Mouse (Mus musculus) brain, embryonic 14.5 days (tissue): ENCODE data around the gene Kirrel3. TPM values are rescaled to one million over a fixed set of nuclear protein-coding genes. Genes with fewer than 3 reads are reported as not detected.
A peak's percentile ranks its signal among the peaks of the same experiment; 100 is the strongest.

ENCODE experiments used
- DNase-seq: peaks from one replicate; pipeline ENCODE4 v3.0.0-alpha.2; 2011; ENCODE audit warnings: low read depth
- CTCF ChIP-seq: fragments of 200-500 bp; IDR thresholded peaks from 2 replicates; pipeline ENCODE4 v1.5.1; 2012; ENCODE audit warnings: inconsistent platforms, mild to moderate bottlenecking, moderate library complexity, borderline replicate concordance; ENCODE audit not compliant: insufficient read depth, insufficient read length; ENCODE audit errors: extremely low read depth
- POLR2A ChIP-seq: fragments of 200-500 bp; IDR thresholded peaks from 2 replicates; pipeline ENCODE4 v1.6.1; 2012; ENCODE audit warnings: mild to moderate bottlenecking, inconsistent platforms, borderline replicate concordance; ENCODE audit not compliant: poor library complexity, insufficient read depth, insufficient read length, severe bottlenecking; ENCODE audit errors: extremely low read depth
- polyA plus RNA-seq: library from polyadenylated mRNA; depleted of rRNA; stranded (reverse); fragments of >200 nt; gene quantifications from 2 replicates; pipeline ENCODE4 v1.2.3, GENCODE M21; 2012

Kirrel3 gene
- polyA plus RNA-seq, 1 experiment: 33.3 TPM

DNA sequence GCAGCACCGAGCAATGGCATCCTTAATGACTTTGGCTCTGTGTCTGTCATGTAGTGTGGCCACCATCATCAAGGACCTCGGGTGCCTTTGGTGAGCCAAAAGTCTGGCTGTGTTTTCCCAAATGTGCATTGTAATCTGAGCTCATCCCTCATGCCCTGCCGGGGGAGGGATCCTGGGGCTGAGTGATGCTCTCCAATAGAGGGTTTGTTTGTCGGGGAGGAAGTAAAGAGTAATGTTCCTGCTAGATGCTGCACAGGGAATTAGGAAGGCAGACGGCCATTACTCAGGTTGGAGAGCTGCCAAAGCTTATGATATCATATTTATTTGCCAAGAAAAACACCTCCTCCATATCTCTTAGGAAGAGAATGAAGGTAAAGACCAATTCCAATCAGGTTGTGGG lies 401.1 kb downstream of the Kirrel3 start:
- peak; percentile 64 for DNase-seq
- TF ChIP-seq CTCF (no peak), POLR2A (no peak)

DNA sequence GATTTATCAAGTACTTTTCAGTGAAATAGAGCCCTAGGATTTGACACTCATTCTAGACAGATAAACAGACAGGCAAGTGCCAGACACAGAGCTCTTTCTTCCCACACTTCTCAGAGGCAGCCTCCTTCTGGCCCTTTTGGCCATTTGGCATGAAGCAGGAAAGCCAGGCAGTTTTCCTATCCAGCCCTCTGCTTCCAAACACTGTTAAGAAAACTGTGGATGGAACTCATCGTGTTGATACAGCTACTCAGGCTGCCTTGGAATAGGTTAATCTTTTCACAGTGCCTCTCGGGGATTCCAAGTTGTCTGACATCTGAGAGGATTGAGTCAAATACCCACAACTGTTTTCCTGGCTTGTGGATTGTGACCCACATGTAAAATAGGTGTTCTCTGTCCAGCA lies 401.5 kb downstream of the Kirrel3 start:
- peak; percentile 69 for DNase-seq
- TF ChIP-seq CTCF (no peak), POLR2A (no peak)

DNA sequence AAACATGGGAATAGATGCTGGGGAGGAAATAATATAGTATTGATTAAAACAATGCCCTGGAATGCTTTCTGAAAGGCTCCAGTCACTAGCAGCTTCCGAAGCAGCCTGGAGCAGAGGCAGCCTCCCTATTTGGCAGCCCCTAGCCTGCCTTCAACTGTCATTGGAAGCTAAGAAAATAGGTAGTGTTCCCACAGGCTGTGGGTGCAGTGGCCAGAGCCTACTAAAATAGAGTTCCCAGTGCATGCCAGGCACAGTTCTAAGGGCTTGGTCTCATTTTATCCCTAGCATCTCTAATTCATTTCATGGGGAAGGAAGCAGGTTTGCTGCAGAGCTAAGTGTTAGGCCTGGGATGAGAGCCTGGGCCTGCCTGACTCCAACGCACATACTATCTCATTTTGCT lies 402.6 kb downstream of the Kirrel3 start:
- no peak for DNase-seq
- TF ChIP-seq POLR2A (no peak), CTCF (no peak)

DNA sequence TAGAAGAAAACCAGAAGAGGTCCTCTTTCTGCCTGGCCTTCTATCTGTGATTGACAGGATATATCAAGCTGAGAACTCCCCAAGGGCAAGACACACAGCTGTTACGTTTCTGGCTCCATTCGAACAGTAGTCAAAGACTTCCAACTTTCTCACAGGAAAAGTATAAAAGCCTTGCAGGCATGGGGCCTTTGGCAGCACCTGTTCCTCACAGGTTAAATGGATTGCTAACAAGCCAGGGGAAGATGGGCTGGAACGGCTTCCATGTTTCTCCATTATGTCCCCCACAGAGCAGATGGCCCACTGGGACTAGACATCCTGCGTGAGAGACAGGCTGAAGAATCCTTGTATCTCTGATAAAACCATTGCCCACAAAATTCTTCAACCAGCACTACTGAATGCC lies 415.5 kb downstream of the Kirrel3 start:
- TF ChIP-seq CTCF (no peak), POLR2A (no peak)
- no peak for DNase-seq

DNA sequence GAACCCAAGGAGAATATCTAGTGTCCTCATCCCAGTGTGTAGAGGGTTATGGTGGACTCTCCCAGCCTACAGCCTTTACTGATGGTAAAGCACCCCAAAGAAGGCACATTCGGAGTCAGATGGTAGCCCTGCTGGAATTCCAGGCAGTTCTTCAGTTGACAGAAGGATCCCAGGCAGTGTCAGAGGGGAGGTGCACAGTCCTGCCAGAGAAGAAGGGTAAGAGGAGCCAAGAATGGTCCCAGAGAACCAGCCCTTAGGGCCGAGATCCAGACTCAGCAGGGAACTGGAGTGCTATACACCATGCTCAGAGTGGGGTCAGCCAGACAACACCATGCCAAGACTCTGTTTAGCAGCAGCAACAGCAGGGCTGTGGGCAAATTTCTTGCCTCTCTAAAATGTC lies 416.2 kb downstream of the Kirrel3 start:
- no peak for DNase-seq
- TF ChIP-seq POLR2A (no peak), CTCF (no peak)

DNA sequence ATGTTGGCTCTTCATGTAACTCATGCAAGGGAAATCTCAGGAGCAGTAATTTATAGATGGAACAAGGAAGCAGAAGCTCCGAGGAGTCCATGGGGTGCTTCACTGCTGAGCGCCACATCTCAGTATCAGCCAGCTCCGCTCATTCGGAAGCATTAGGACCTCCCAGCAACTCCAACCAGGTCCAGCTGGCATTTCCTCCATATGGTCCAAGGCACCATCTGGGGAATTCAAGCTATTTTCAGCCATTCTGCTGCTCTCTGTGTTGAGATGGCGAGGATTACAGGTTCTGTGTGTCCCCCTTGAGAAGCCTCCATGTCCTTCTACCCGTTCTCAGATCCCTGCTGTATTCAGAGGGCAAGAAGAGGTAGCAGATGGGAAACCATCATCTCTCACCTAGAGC lies 419.5 kb downstream of the Kirrel3 start:
- TF ChIP-seq POLR2A (no peak), CTCF (no peak)
- DNase-seq: no peak

DNA sequence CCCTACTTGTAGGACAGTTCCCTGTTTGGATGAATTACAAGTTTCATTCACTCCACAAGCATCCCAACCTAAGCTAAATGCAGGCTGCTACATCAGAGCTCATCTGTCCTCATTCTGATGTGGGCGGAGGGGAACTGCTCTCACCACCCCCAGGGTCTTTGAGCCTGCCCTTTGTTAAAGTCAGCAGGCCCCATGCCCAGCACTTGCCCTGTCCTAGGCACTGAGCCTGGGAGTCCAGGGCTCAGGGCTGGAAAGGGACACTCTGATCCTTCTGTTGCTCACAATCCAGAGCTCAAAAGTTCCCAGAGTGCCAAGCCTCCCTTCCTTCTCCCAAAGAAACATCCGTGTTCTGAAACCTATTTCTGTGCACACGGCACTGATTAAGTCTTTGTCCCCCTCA lies 422.3 kb downstream of the Kirrel3 start:
- TF ChIP-seq POLR2A (no peak), CTCF (no peak)
- no peak for DNase-seq

DNA sequence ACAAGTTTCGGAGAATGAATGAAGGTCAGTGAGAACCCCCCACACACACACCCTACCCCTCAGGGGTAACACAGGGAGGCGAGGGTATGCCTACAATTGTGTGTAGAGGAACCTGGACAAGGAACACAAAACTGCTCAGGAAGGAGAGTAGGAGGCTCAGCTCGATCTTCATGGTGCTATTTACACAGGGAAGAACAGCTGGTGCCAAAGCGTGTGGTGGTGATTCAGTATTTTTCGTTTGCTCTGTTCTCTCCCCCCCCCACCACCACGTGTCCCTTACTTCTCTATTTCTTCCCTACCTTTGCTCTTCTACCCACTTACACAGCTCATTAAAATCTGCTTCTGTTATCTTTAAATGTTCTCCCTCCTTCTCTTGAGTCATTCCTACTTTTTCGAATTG lies 426.1 kb downstream of the Kirrel3 start:
- DNase-seq: no peak
- TF ChIP-seq CTCF (no peak), POLR2A (no peak)

DNA sequence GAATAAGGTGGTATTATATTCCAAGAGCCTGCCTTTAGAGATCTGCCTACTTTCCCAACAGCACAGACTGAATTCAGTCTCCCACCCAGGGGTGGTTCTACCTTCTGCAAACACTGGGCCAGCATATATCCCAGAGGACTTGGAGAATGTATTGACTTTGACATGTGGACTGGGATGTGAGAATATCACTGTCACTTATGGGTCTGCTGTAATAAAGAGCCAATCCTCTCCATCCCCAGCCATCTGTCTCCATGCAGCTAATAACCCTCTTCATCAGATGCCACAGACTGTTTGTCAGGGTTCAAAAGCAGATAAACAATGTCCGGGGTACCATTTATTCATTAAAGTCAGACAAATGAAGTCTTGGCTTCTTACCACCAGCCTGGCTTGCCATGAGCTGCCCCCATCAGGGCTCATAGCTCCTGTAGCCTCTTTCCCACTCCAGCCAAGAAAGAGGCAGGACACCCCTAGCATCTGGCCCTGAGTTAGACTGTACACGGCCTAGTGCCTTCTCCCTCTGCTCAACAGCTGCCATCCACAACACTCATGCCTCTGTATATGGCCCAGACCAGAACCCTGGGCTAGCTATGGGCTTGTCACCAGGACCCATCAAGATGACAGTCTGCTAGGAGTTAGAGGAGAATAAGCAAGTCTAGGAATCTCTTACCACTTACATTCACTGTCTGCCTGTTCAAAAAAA lies 426.7 kb downstream of the Kirrel3 start:
- peak; percentile 61 for DNase-seq

DNA sequence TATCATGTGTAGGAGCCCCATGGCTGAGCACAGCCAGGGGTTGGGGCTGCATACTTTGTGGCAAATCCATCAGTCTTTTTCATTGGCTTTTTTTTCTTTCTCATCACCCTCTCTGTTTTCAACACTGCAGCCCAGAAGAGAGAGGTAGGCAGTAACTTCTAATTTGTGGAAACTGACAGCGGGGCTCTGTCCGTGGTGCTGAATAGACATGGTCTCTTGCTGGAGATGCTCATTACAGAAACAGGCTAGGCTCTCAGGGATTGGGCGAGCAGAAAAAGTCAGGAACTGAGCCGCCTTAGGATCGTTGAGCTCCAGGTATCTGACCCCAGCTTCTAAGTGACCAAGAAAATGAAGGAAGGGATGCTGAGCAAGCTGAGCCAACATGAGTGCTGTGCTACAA lies 427.3 kb downstream of the Kirrel3 start:
- DNase-seq: peak; percentile 75
- TF ChIP-seq POLR2A (no peak), CTCF (no peak)

More for the DNA sequence above, 426.7 kb downstream of the Kirrel3 start:
- TF ChIP-seq POLR2A: no peak
- no peak for TF ChIP-seq CTCF

DNA sequence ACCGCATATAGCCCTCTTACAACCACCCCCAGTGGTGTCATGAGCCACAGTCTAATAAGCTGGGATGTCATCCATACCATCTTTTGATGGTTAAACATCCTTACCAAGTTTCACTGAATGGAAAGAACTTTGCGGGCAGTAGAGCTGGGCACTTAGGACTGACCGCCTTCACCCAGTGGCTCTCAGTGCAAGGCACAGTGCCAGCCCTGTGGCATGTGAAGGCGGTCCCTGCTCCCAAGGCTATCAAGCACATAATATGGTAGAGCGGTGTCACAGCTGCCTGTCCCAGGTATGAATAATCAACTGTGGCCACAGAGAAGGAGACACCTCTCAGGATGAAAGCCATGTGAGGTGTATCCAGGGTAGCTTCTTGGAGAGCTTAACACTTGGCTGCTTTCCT lies 433.3 kb downstream of the Kirrel3 start:
- no peak for TF ChIP-seq POLR2A
- TF ChIP-seq CTCF: no peak
- no peak for DNase-seq

DNA sequence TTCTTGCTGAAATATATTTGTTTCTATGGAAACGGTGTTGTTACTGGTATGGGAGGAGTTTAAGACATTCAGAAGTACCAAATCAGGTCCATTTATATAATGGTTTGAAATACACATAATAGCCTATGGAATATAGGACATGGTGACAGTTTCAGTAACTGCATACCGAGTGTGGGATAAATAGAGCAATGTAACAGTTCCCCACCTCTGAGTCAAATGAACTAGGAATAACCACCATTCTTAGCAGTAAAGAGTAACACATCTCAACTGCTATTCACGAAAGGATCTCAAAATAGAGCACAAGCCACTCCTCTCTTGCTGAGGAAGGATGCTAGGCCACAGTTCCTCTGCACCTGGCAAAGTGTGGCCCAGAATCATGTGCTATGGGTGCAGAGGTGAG lies 434.4 kb downstream of the Kirrel3 start:
- TF ChIP-seq POLR2A: no peak
- TF ChIP-seq CTCF: no peak
- no peak for DNase-seq
